Mouse (Mus musculus) small intestine, adult 10 weeks (tissue): ENCODE measurements around the gene Lrg1. TPM values are rescaled to one million over a fixed set of nuclear protein-coding genes. Genes with fewer than 3 reads are reported as not detected.

Source experiments
- polyA plus RNA-seq: library from polyadenylated mRNA; stranded (reverse); fragments of 350-450 nt; fragmentation: Illumina TruSeq; extraction: RNeasy Lipid Tissue Mini Kit (QIAGEN cat#74804); gene quantifications from one replicate; pipeline ENCODE4 v1.2.3, GENCODE M21; 2014; ENCODE audit warnings: low replicate concordance

Lrg1 gene
- not detected for polyA plus RNA-seq

DNA sequence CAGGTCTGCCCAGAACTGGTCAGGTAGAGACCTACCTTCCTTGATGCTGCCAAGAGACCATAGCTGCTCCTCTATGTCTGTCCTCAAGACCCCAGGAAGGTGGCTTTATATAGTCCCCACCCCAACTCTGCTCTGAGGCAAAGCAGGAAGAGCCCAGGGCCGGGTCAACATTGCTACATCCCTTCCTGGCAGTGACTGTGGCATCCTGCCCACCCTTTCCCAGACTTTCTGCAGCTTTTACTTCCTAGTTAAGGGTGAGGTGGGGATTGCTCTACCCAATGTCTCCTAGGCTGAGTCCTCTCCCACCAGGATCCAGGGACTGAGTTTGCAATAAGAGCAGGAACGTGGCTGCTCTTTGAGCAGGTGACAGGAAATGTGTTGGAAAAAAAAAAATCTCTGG, at the start of gene Lrg1:
Gene Lrg1 (minus strand): TSS at position 176 of the 400 bp plus-strand sequence.

GRCm38 (mm10) chr17:56162231-56162774, 40.5 kb upstream of the Lrg1 start, which contains the start of gene Tnfaip8l1:
Tnfaip8l1 (plus strand) TSS chr17:56162477.

DNA sequence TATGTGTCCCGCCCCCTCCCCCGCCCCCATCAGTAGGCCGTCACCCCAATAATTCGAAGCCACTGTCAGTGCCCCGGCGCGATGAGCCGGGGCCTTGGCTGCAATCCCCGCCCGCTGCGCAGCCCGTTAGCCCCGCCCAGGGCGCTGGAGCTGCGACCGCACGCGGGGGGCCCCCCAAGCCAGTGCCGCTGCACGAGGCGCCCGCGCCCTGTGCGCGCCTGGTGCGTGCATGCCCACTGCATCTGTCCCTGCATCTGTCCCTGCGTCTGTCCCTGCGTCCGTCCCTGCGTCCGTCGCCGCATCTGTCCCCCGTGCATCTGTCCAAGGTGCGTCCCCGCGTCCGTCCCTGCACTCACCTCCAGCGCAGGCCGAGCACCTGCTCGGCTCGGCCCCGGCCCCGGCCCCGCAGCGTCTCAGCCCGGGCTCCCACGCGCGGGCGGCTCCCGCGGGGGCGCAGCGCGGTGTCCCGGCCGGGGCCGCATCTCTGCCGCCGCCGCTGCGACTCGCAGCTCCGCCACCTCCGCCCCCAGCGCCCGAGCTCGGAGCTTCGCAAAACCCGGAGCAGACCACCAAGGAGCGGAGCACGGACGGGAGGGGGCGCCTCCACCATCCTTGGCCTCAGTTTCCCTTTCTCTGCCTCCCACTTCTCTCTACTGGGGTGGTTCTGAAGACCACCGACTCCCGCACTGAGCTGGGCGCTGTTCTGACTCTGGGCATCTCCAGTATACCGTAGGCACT, 18.2 kb upstream of the Lrg1 start, which contains the start of gene Sema6b:
Gene Sema6b (minus strand): TSS at position 486 of the 738 bp plus-strand sequence.

DNA sequence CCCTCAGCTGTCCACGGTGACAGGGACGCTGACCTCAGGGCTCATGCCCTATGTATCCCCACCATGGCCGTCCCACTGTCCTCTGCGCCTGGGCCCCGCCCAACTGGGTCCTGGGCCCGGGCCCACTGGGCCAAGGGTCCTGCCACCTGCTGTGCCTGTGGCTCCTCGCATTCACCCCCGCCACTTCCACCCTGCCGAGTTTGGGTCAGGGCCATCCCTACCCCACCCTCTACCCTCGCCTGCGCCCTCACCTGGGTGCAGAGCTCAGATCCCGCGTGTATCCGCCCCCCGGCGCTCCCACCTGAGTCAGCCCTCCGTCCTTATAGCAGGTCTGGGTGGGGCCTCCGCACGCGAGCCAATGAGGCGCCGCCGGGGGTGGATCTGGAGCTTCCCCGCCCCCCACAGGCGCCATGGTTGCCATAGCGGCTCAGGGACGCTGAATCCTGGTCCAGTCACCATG, 4.5 kb downstream of the Lrg1 start, which contains the start of gene Plin5:
Gene Plin5 (minus strand): TSS at position 346 of the 460 bp plus-strand sequence.

GRCm38 (mm10) chr17:56109219-56110051, 12.4 kb downstream of the Lrg1 start, which contains the start of gene Plin4:
Plin4 (minus strand) TSS chr17:56109803.

DNA sequence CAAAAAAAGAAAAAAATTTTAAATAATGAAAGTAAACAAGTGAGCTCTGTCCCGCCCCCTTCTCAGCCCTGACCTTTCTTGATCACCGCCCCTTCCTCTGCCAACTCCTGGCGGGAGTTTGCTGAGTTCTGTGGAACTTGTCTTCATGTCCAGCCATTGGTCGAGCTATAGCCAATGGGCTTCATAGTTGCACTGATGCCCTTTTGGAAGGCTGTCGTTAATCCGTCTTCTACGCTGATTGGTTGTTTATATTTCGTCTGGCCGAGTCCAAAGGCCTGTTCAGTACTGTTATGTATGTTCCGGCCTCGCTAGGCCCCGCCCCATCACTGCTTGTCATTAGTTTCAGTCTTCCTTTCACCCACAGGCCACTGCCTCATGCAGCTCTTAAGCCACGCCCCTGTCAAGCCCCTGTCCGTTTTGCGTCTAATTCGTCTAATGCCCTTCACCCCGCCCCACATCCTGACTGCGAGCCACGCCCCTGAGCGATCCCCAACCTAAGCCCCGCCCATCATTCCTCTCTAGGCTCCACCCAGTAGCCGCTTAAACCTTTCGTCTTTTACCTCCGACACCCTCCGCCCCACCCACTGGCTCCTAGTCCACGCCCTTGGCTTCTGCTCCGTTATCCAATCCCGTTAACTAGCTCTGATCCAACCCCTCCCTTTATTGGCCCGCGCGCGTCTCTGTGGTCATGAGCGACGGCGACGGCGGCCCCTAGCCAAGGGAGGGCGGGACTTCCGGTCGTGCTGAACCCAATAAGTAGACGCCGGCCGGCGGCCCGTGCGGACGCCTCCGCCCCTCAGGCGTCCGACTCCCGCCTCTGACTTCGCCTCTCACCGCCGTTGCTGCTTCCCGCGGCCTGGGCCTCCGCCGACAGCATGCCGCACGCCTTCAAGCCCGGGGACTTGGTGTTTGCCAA, 42.7 kb downstream of the Lrg1 start, which contains the start of gene Hdgfl2:
Gene Hdgfl2 (plus strand): TSS at position 755 of the 916 bp plus-strand sequence.

GRCm38 (mm10) chr17:56074827-56075208, 47.0 kb downstream of the Lrg1 start, which contains the start of gene Ubxn6:
Ubxn6 (minus strand) TSS chr17:56075028.

Other genes starting within 250 kb of the Lrg1 start
- 19.6 TPM for gene Zfp119a, start 243.1 kb downstream of the Lrg1 start, polyA plus RNA-seq
- gene Zfp959, start 229.9 kb downstream of the Lrg1 start, polyA plus RNA-seq = 40.5 TPM
- gene Zfp119b, start 172.5 kb downstream of the Lrg1 start, polyA plus RNA-seq = 20.5 TPM
- gene Ebi3, start 169.4 kb downstream of the Lrg1 start, polyA plus RNA-seq = not detected
- gene Yju2, start 162.9 kb downstream of the Lrg1 start, polyA plus RNA-seq = not detected
- not detected for gene Shd, start 151.5 kb downstream of the Lrg1 start, polyA plus RNA-seq
- not detected for gene Fsd1, start 135.5 kb downstream of the Lrg1 start, polyA plus RNA-seq
- gene Stap2, start 116.4 kb downstream of the Lrg1 start, polyA plus RNA-seq = 15.4 TPM
- 0.63 TPM for gene Mpnd, start 116.3 kb downstream of the Lrg1 start, polyA plus RNA-seq
- 0.52 TPM for gene Sh3gl1, start 85.4 kb downstream of the Lrg1 start, polyA plus RNA-seq
- gene Chaf1a, start 81.6 kb downstream of the Lrg1 start, polyA plus RNA-seq = 0.26 TPM
- 14.4 TPM for gene Ubxn6, start 47.0 kb downstream of the Lrg1 start, polyA plus RNA-seq
- 2.2 TPM for gene Hdgfl2, start 42.4 kb downstream of the Lrg1 start, polyA plus RNA-seq
- 0.41 TPM for gene Plin4, start 12.2 kb downstream of the Lrg1 start, polyA plus RNA-seq
- not detected for gene Plin5, start 4.4 kb downstream of the Lrg1 start, polyA plus RNA-seq
- gene Sema6b, start 18.3 kb upstream of the Lrg1 start, polyA plus RNA-seq = not detected
- gene Tnfaip8l1, start 40.5 kb upstream of the Lrg1 start, polyA plus RNA-seq = 0.97 TPM
- 5.6 TPM for gene Mydgf, start 61.9 kb upstream of the Lrg1 start, polyA plus RNA-seq
- 0.15 TPM for gene Dpp9, start 96.9 kb upstream of the Lrg1 start, polyA plus RNA-seq
- gene Fem1a, start 134.8 kb upstream of the Lrg1 start, polyA plus RNA-seq = 2.2 TPM
- 0.63 TPM for gene Ticam1, start 154.8 kb upstream of the Lrg1 start, polyA plus RNA-seq
- gene Plin3, start 170.9 kb upstream of the Lrg1 start, polyA plus RNA-seq = 90.5 TPM
- gene Arrdc5, start 178.3 kb upstream of the Lrg1 start, polyA plus RNA-seq = not detected
- 12.6 TPM for gene Uhrf1, start 181.3 kb upstream of the Lrg1 start, polyA plus RNA-seq
- gene Kdm4b, start 204.1 kb upstream of the Lrg1 start, polyA plus RNA-seq = 0.52 TPM